Mouse (Mus musculus) myocyte (in vitro differentiated cells): ENCODE results near the gene 9930022D16Rik. TPM values are rescaled to one million over a fixed set of nuclear protein-coding genes. Genes with fewer than 3 reads are reported as not detected.

ENCODE experiments used
- H3K27me3 ChIP-seq: one replicate; pipeline ENCODE4 v1.6.1; 2011; ENCODE audit not compliant: control insufficient read depth, insufficient read depth, insufficient read length
- H3K36me3 ChIP-seq: one replicate; pipeline ENCODE4 v1.6.1; 2011; ENCODE audit not compliant: control insufficient read depth, insufficient read depth
- H3K4me2 ChIP-seq: one replicate; pipeline ENCODE4 v1.6.1; 2011; ENCODE audit warnings: low read depth, control low read depth
- H3K4me3 ChIP-seq: one replicate; pipeline ENCODE4 v1.5.1; 2011; ENCODE audit warnings: mild to moderate bottlenecking, control low read depth, moderate library complexity
- H3K79me2 ChIP-seq: one replicate; pipeline ENCODE4 v1.6.1; 2011; ENCODE audit not compliant: control insufficient read depth, insufficient read depth
- H3ac ChIP-seq: one replicate; pipeline ENCODE4 v1.6.1; 2011; ENCODE audit not compliant: control insufficient read depth, insufficient read length
- CEBPB ChIP-seq: IDR thresholded peaks from 2 replicates; pipeline ENCODE4 v1.6.1; 2011; ENCODE audit warnings: mild to moderate bottlenecking, moderate library complexity; ENCODE audit not compliant: poor library complexity, insufficient read depth, severe bottlenecking
- E2F4 ChIP-seq: IDR thresholded peaks from one replicate; pipeline ENCODE4 v1.6.1; 2011; ENCODE audit warnings: mild to moderate bottlenecking, control low read depth, moderate library complexity; ENCODE audit not compliant: insufficient read depth
- MAX ChIP-seq: IDR thresholded peaks from one replicate; pipeline ENCODE4 v1.6.1; 2011; ENCODE audit warnings: low read depth, mild to moderate bottlenecking, control low read depth
- MYOD1 ChIP-seq, 3 experiments: IDR thresholded peaks; one replicate each; pipeline ENCODE4 v1.6.1; 2011; ENCODE audit warnings: control low read depth in 2 of 3, low read depth in 2 of 3, mild to moderate bottlenecking in 2 of 3, moderate library complexity in 1 of 3; ENCODE audit not compliant: insufficient read length in 2 of 3, control insufficient read depth in 1 of 3
- MYOG ChIP-seq, 3 experiments: IDR thresholded peaks; one replicate each; pipeline ENCODE4 v1.6.1; 2011; ENCODE audit warnings: control low read depth in 2 of 3, low read depth in 2 of 3, mild to moderate bottlenecking in 2 of 3; ENCODE audit not compliant: insufficient read length in 2 of 3, control insufficient read depth in 1 of 3, insufficient read depth in 1 of 3
- POLR2A ChIP-seq: IDR thresholded peaks from one replicate; pipeline ENCODE4 v1.6.1; 2011; ENCODE audit warnings: low read depth, mild to moderate bottlenecking, control low read depth, moderate library complexity; ENCODE audit not compliant: insufficient read length
- POLR2AphosphoS2 ChIP-seq: IDR thresholded peaks from one replicate; pipeline ENCODE4 v1.6.1; 2011; ENCODE audit warnings: low read depth, control low read depth; ENCODE audit not compliant: insufficient read length
- REST ChIP-seq: IDR thresholded peaks from one replicate; pipeline ENCODE4 v1.6.1; 2011; ENCODE audit warnings: mild to moderate bottlenecking, control low read depth, moderate library complexity; ENCODE audit not compliant: insufficient read depth, insufficient read length
- SRF ChIP-seq: IDR thresholded peaks from one replicate; pipeline ENCODE4 v1.6.1; 2011; ENCODE audit warnings: low read depth; ENCODE audit not compliant: control insufficient read depth, insufficient read length
- TCF12 ChIP-seq: IDR thresholded peaks from one replicate; pipeline ENCODE4 v1.6.1; 2011; ENCODE audit warnings: mild to moderate bottlenecking, control low read depth; ENCODE audit not compliant: poor library complexity, insufficient read depth, severe bottlenecking
- TCF3 ChIP-seq: IDR thresholded peaks from one replicate; pipeline ENCODE4 v1.6.1; 2011; ENCODE audit warnings: low read depth, control low read depth; ENCODE audit not compliant: insufficient read length
- USF1 ChIP-seq: IDR thresholded peaks from one replicate; pipeline ENCODE4 v1.6.1; 2011; ENCODE audit warnings: low read depth, mild to moderate bottlenecking, control low read depth, moderate library complexity
- polyA plus RNA-seq: library from polyadenylated mRNA; unstranded; fragments of >200 nt; fragmentation: generic; extraction: Trizol; gene quantifications from one replicate; pipeline ENCODE4 v1.2.1, GENCODE M21; 2012; ENCODE audit warnings: missing spikeins

9930022D16Rik gene
- polyA plus RNA-seq, 1 experiment: not detected

GRCm38 (mm10) chr11:109444600-109444999, 30.9 kb downstream of the 9930022D16Rik start:
- TF ChIP-seq TCF3: no peak
- no peak for TF ChIP-seq CEBPB
- TF ChIP-seq POLR2AphosphoS2: no peak
- Histone ChIP-seq H3K27me3 (no peaks in the 10 kb centered on the region), H3K4me3 (no peak overlapping the region), H3K36me3 (no peaks in the 10 kb centered on the region), H3K4me2 (no peak overlapping the region), H3K79me2 (no peaks in the 10 kb centered on the region), H3ac (no peak overlapping the region)

GRCm38 (mm10) chr11:109445438-109446035, 31.8 kb downstream of the 9930022D16Rik start:
- H3K4me3 ChIP-seq: no peak overlapping the region
- TF ChIP-seq POLR2A (no peak), MYOG (IDR thresholded peaks at IDR 0.05; ENCODE audit: control insufficient read depth in 1 of 3, insufficient read depth in 1 of 3, insufficient read length in 2 of 3, low read depth in 2 of 3) (no peak), MAX (no peak), CEBPB (no peak), REST (no peak), TCF12 (no peak), USF1 (no peak), TCF3 (no peak), SRF (no peak), POLR2AphosphoS2 (no peak), MYOD1 (IDR thresholded peaks at IDR 0.05; ENCODE audit: control insufficient read depth in 1 of 3, insufficient read length in 2 of 3, low read depth in 2 of 3) (no peak), E2F4 (no peak)
- no peaks in the 10 kb centered on the region for H3K36me3 ChIP-seq
- H3K4me2 ChIP-seq: no peak overlapping the region
- no peaks in the 10 kb centered on the region for H3K27me3 ChIP-seq
- H3ac ChIP-seq: no peak overlapping the region
- no peaks in the 10 kb centered on the region for H3K79me2 ChIP-seq

GRCm38 (mm10) chr11:109451169-109451568, 37.5 kb downstream of the 9930022D16Rik start:
- H3K4me2 ChIP-seq: no peak overlapping the region
- H3K27me3 ChIP-seq: no peaks in the 10 kb centered on the region
- no peaks in the 10 kb centered on the region for H3K79me2 ChIP-seq
- H3ac ChIP-seq: no peak overlapping the region
- no peak overlapping the region for H3K4me3 ChIP-seq
- no peaks in the 10 kb centered on the region for H3K36me3 ChIP-seq
- TF ChIP-seq CEBPB (no peak), MYOD1 (IDR thresholded peaks at IDR 0.05; ENCODE audit: control insufficient read depth in 1 of 3, insufficient read length in 2 of 3, low read depth in 2 of 3) (no peak), POLR2AphosphoS2 (no peak), TCF12 (no peak), REST (no peak), MYOG (IDR thresholded peaks at IDR 0.05; ENCODE audit: control insufficient read depth in 1 of 3, insufficient read depth in 1 of 3, insufficient read length in 2 of 3, low read depth in 2 of 3) (no peak), SRF (no peak), MAX (no peak), POLR2A (no peak), USF1 (no peak), TCF3 (no peak), E2F4 (no peak)

- no peaks in the 10 kb centered on the region for H3K79me2 ChIP-seq
- no peaks in the 10 kb centered on the region for H3K27me3 ChIP-seq
- peaks cover 4% of the 10 kb centered on the region for H3K36me3 ChIP-seq
- no peak overlapping the region for H3K4me3 ChIP-seq
- TF ChIP-seq MYOG (IDR thresholded peaks at IDR 0.05; ENCODE audit: control insufficient read depth in 1 of 3, insufficient read depth in 1 of 3, insufficient read length in 2 of 3, low read depth in 2 of 3): no peak
- no peak overlapping the region for H3K4me2 ChIP-seq
- no peak overlapping the region for H3ac ChIP-seq
Observed at GRCm38 (mm10) chr11:109456261-109456660, 42.5 kb downstream of the 9930022D16Rik start.

- Histone ChIP-seq H3K4me2 (no peak overlapping the region), H3K79me2 (no peaks in the 10 kb centered on the region), H3K4me3 (no peak overlapping the region), H3K27me3 (no peaks in the 10 kb centered on the region), H3ac (no peak overlapping the region), H3K36me3 (peaks cover 4% of the 10 kb centered on the region)
- TF ChIP-seq CEBPB: no peak
- TF ChIP-seq POLR2AphosphoS2: no peak
- no peak for TF ChIP-seq REST
- TF ChIP-seq USF1: no peak
- TF ChIP-seq TCF3: no peak
- no peak for TF ChIP-seq E2F4
- no peak for TF ChIP-seq POLR2A
- TF ChIP-seq TCF12: no peak
- no peak for TF ChIP-seq SRF
- no peak for TF ChIP-seq MAX
- TF ChIP-seq MYOD1 (IDR thresholded peaks at IDR 0.05; ENCODE audit: control insufficient read depth in 1 of 3, insufficient read length in 2 of 3, low read depth in 2 of 3): no peak
- no peak for TF ChIP-seq MYOG (IDR thresholded peaks at IDR 0.05; ENCODE audit: control insufficient read depth in 1 of 3, insufficient read depth in 1 of 3, insufficient read length in 2 of 3, low read depth in 2 of 3)
Observed at GRCm38 (mm10) chr11:109458165-109458564, 44.4 kb downstream of the 9930022D16Rik start.
